Mouse (Mus musculus): ENCODE measurements around the gene Kcnip4.

- TF ChIP-seq MAFK (IDR thresholded peaks at IDR 0.05; ENCODE audit: insufficient read depth, low read depth, low read length) (no peak), CHD2 (IDR thresholded peaks at IDR 0.05; ENCODE audit: low read depth, low read length) (no peak)
Measured at GRCm38 (mm10) chr5:48588014-48588413, 936.7 kb downstream of the Kcnip4 start.

Data from ES-E14 (cell line).